Mouse (Mus musculus): ENCODE measurements around the gene Plscr3.

Plscr3 gene

GRCm38 (mm10) chr11:69891482-69891881, 45.3 kb downstream of the Plscr3 start:
- in situ Hi-C loops (cut with MboI) = no loop called here

- in situ Hi-C loops (cut with MboI) = no loop called here
Observed at GRCm38 (mm10) chr11:69894671-69895070, 48.5 kb downstream of the Plscr3 start.

GRCm38 (mm10) chr11:69895291-69895690, 49.1 kb downstream of the Plscr3 start, which contains the start of gene Acap1:
Gene Acap1 (minus strand): TSS chr11:69895539.
- in situ Hi-C loops (cut with MboI) = no loop called here

GRCm38 (mm10) chr11:69899870-69900269, 53.7 kb downstream of the Plscr3 start:
- in situ Hi-C loops (cut with MboI) = no loop called here

- in situ Hi-C loops (cut with MboI) = no loop called here
Observed at GRCm38 (mm10) chr11:69900471-69901405, 54.6 kb downstream of the Plscr3 start, which contains the start of the genes 2810408A11Rik and Neurl4. Gene 2810408A11Rik (minus strand): TSS chr11:69900987. Gene Neurl4 (plus strand): TSS chr11:69901072.

- in situ Hi-C loops (cut with MboI) = no loop called here
Observed at GRCm38 (mm10) chr11:69901406-69901846, 55.2 kb downstream of the Plscr3 start.

Measured in mature B cell (primary cell).